Mouse (Mus musculus) intestine, embryonic 15.5 days (tissue): ENCODE data around the gene Mill2. TPM values are rescaled to one million over a fixed set of nuclear protein-coding genes. Genes with fewer than 3 reads are reported as not detected.

ENCODE experiments used
- ATAC-seq: fragments of 200-750 bp; cut with Nextera tagmentation; 2 replicates; pipeline ENCODE4 v1.8.0; 2017; ENCODE audit warnings: moderate TSS enrichment, moderate library complexity
- H3K27ac ChIP-seq: fragments of 300-500 bp; sonication (generic); 2 replicates; pipeline ENCODE4 v1.5.1; 2015; ENCODE audit warnings: mild to moderate bottlenecking, inconsistent platforms
- H3K27me3 ChIP-seq: fragments of 300-500 bp; sonication (generic); replicated peaks from 2 replicates; pipeline ENCODE4 v1.6.1; 2015; ENCODE audit warnings: inconsistent platforms
- H3K36me3 ChIP-seq: fragments of 300-500 bp; sonication (generic); 2 replicates; pipeline ENCODE4 v1.6.1; 2015; ENCODE audit warnings: inconsistent platforms
- H3K4me1 ChIP-seq: fragments of 300-500 bp; sonication (generic); replicated peaks from 2 replicates; pipeline ENCODE4 v1.6.1; 2015; ENCODE audit warnings: inconsistent platforms
- H3K4me2 ChIP-seq: fragments of 300-500 bp; sonication (generic); replicated peaks from 2 replicates; pipeline ENCODE4 v1.6.1; 2015; ENCODE audit warnings: mild to moderate bottlenecking, inconsistent platforms
- H3K4me3 ChIP-seq: fragments of 300-500 bp; sonication (generic); replicated peaks from 2 replicates; pipeline ENCODE4 v1.5.1; 2015; ENCODE audit warnings: inconsistent platforms
- H3K9ac ChIP-seq: fragments of 300-500 bp; sonication (generic); 2 replicates; pipeline ENCODE4 v1.6.1; 2015; ENCODE audit warnings: inconsistent platforms
- H3K9me3 ChIP-seq: fragments of 300-500 bp; sonication (generic); 2 replicates; pipeline ENCODE4 v1.6.1; 2016; ENCODE audit warnings: inconsistent platforms
- WGBS: fragments of 180-500 bp; shearing (Covaris S2); methylation state at CpG from one replicate; pipeline ENCODE4 v1.1.7; 2015; 5-methylcytosine and 5-hydroxymethylcytosine counted together
- polyA plus RNA-seq: library from polyadenylated mRNA; unstranded; fragments of >200 nt; fragmentation: Nextera tagmentation; extraction: Ambion mirVana; gene quantifications from 2 replicates; pipeline ENCODE4 v1.2.1, GENCODE M21; 2015

Gene Mill2
- polyA plus RNA-seq, 1 experiment from 2014 or later = 0.73 TPM

DNA sequence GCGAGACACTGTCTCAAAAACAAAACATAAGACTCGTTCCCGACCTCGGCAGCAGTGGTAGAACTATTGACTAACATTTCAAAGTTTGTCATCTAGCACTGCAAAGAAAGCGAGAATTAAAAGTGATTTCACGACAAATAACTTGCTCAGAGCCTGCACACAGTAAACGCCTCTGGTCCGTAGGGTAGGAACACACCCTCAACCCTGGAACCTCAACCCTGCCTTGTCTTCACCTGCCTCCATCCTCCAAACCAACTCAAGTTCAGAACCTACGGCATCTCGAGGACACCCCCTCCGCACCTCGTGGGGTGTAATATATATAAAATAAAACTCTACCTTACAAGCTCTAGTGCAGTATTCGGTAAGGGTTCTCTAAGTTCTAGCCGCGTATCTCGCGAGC is 70.0 kb downstream of the Mill2 start:
- peak; percentile 51 for ATAC-seq
- peaks cover 13% of the 10 kb centered on the region for H3K4me1 ChIP-seq
- WGBS = 5% methylated on average over 17 of the region's 17 CpGs

DNA sequence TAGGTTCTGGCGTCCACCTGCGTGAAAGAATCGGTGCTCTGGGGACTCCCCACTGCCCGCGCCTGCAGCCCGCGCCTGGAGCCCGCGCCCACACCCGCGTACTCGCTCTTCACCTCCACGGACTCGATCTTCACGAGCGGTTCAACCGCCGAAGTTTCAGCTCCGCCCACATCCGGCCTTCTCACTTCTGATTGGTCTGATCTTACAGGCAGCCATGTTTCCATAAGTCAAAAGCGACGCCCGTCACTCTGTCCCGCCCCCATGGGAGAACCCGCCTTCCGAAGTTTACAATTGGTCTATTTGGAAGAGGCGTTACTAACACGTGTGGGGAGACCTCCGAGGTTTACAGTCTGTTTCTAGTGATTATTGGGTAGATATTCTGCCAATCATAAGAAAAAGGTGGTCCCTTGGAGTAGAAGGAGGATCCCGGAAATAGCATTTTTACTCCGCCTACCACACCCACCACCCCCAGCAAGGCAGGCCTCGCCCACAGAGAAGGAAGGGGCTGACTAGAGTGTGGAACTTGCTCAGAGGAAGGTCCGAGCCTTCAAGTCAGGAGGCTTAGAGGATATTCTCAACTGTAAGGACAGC is 70.6 kb downstream of the Mill2 start, which contains the start of gene Ccdc61:
TSS of gene Ccdc61 (minus strand) at position 175 of the 591 bp plus-strand sequence.
- Histone ChIP-seq H3K4me1 (peaks cover 13% of the 10 kb centered on the region), H3K36me3 (0 out of 2 replicates have a peak, but pooled peaks cover 2% of the 10 kb centered on the region), H3K9ac (peak within 1 kb of the TSS; percentile 55), H3K4me3 (peak within 1 kb of the TSS; percentile 69), H3K4me2 (peak within 1 kb of the TSS; percentile 78), H3K27me3 (no peaks in the 10 kb centered on the region), H3K9me3 (no peaks in the 10 kb centered on the region), H3K27ac (no peak within 1 kb of the TSS)
- peak; percentile 100 for ATAC-seq
- WGBS = under 1% methylated on average over 33 of the region's 33 CpGs

More for the DNA sequence above, 70.0 kb downstream of the Mill2 start:
- H3K9ac ChIP-seq = peak overlapping the region; percentile 55
- H3K4me2 ChIP-seq = peak overlapping the region; percentile 67
- H3K27me3 ChIP-seq = no peaks in the 10 kb centered on the region
- H3K9me3 ChIP-seq = no peaks in the 10 kb centered on the region
- H3K4me3 ChIP-seq = peak overlapping the region; percentile 69
- no peak overlapping the region for H3K27ac ChIP-seq
- 0 out of 2 replicates have a peak, but pooled peaks cover 2% of the 10 kb centered on the region for H3K36me3 ChIP-seq

Other genes starting within 250 kb of the Mill2 start
- gene Psg23, start 223.5 kb upstream of the Mill2 start, polyA plus RNA-seq = not detected in 2 replicates
- gene Psg21, start 183.2 kb upstream of the Mill2 start, polyA plus RNA-seq = not detected in 2 replicates
- not detected in 2 replicates for gene Psg20, start 153.8 kb upstream of the Mill2 start, polyA plus RNA-seq
- not detected in 2 replicates for gene Psg22, start 121.9 kb upstream of the Mill2 start, polyA plus RNA-seq
- not detected in 2 replicates for gene Psg19, start 41.4 kb upstream of the Mill2 start, polyA plus RNA-seq
- gene Psg17, start 18.4 kb upstream of the Mill2 start, polyA plus RNA-seq = 0.13 TPM in 2 replicates
- 53.1 and 72.8 TPM in 2 replicates for gene Pglyrp1, start 31.4 kb downstream of the Mill2 start, polyA plus RNA-seq
- 25.2 and 29.2 TPM in 2 replicates for gene Ccdc61, start 70.4 kb downstream of the Mill2 start, polyA plus RNA-seq
- 0.49 and 0.57 TPM in 2 replicates for gene Nova2, start 85.9 kb downstream of the Mill2 start, polyA plus RNA-seq
- not detected in 2 replicates for gene Nanos2, start 147.4 kb downstream of the Mill2 start, polyA plus RNA-seq
- 2.5 and 2.9 TPM in 2 replicates for gene Mypop, start 151.3 kb downstream of the Mill2 start, polyA plus RNA-seq
- 24.5 and 24.6 TPM in 2 replicates for gene Irf2bp1, start 164.1 kb downstream of the Mill2 start, polyA plus RNA-seq
- 26.6 and 28.3 TPM in 2 replicates for gene Foxa3, start 183.6 kb downstream of the Mill2 start, polyA plus RNA-seq
- 29.6 and 30.3 TPM in 2 replicates for gene Sympk, start 184.4 kb downstream of the Mill2 start, polyA plus RNA-seq
- gene Rsph6a, start 214.7 kb downstream of the Mill2 start, polyA plus RNA-seq = not detected in 2 replicates
- 11.0 and 13.4 TPM in 2 replicates for gene Dmwd, start 236.3 kb downstream of the Mill2 start, polyA plus RNA-seq
- 52.2 and 53.7 TPM in 2 replicates for gene Dmpk, start 243.9 kb downstream of the Mill2 start, polyA plus RNA-seq